Mouse (Mus musculus) kidney, embryonic 15.5 days (tissue): Measurements from ENCODE around the gene Dll3. TPM values are rescaled to one million over a fixed set of nuclear protein-coding genes. Genes with fewer than 3 reads are reported as not detected.

Experiments used
- ATAC-seq: fragments of 200-750 bp; cut with Nextera tagmentation; replicated peaks from 2 replicates; pipeline ENCODE4 v1.8.0; 2017; ENCODE audit warnings: moderate TSS enrichment; ENCODE audit not compliant: low FRiP score
- H3K27ac ChIP-seq: fragments of 300-500 bp; sonication (generic); 2 replicates; pipeline ENCODE4 v1.5.1; 2015; ENCODE audit warnings: mild to moderate bottlenecking, inconsistent platforms
- H3K27me3 ChIP-seq: fragments of 300-500 bp; sonication (generic); 2 replicates; pipeline ENCODE4 v1.6.1; 2015; ENCODE audit warnings: inconsistent platforms
- H3K36me3 ChIP-seq: fragments of 300-500 bp; sonication (generic); 2 replicates; pipeline ENCODE4 v1.6.1; 2015; ENCODE audit warnings: inconsistent platforms
- H3K4me1 ChIP-seq: fragments of 300-500 bp; sonication (generic); 2 replicates; pipeline ENCODE4 v1.6.1; 2015; ENCODE audit warnings: inconsistent platforms
- H3K4me2 ChIP-seq: fragments of 300-500 bp; sonication (generic); 2 replicates; pipeline ENCODE4 v1.6.1; 2015; ENCODE audit warnings: moderate library complexity, mild to moderate bottlenecking, inconsistent platforms
- H3K4me3 ChIP-seq: fragments of 300-500 bp; sonication (generic); replicated peaks from 2 replicates; pipeline ENCODE4 v1.5.1; 2015; ENCODE audit warnings: mild to moderate bottlenecking, inconsistent platforms
- H3K9ac ChIP-seq: fragments of 300-500 bp; sonication (generic); 2 replicates; pipeline ENCODE4 v1.6.1; 2015; ENCODE audit warnings: mild to moderate bottlenecking, inconsistent platforms
- H3K9me3 ChIP-seq: fragments of 300-500 bp; sonication (generic); replicated peaks from 2 replicates; pipeline ENCODE4 v1.6.1; 2016; ENCODE audit warnings: inconsistent platforms
- WGBS: fragments of 180-500 bp; shearing (Covaris S2); methylation state at CpG from one replicate; pipeline ENCODE4 v1.1.7; 2015; ENCODE audit warnings: mixed read lengths; 5-methylcytosine and 5-hydroxymethylcytosine counted together
- polyA plus RNA-seq: library from polyadenylated mRNA; unstranded; fragments of >200 nt; fragmentation: Nextera tagmentation; extraction: Ambion mirVana; gene quantifications from 2 replicates; pipeline ENCODE4 v1.2.1, GENCODE M21; 2015

Gene Dll3
- polyA plus RNA-seq, 1 experiment from 2014 or later: 0.52 TPM

GRCm38 (mm10) chr7:28298837-28299625 lies 3.0 kb downstream of the Dll3 start:
- no peaks in the 10 kb centered on the region for H3K36me3 ChIP-seq
- H3K27ac ChIP-seq: no peak overlapping the region
- H3K4me2 ChIP-seq: peak overlapping the region; percentile 49
- H3K9ac ChIP-seq: no peak overlapping the region
- peak overlapping the region; percentile 22 for H3K4me3 ChIP-seq
- no peak for ATAC-seq
- peaks cover 98% of the 10 kb centered on the region for H3K27me3 ChIP-seq
- 16% methylated on average over 43 of the region's 43 CpGs for WGBS
- H3K4me1 ChIP-seq: peaks cover 29% of the 10 kb centered on the region
- H3K9me3 ChIP-seq: no peaks in the 10 kb centered on the region

- Histone ChIP-seq H3K4me3 (peak overlapping the region; percentile 57), H3K9ac (peak overlapping the region; percentile 53), H3K4me2 (peak overlapping the region; percentile 97), H3K9me3 (no peaks in the 10 kb centered on the region), H3K27ac (no peak overlapping the region), H3K36me3 (no peaks in the 10 kb centered on the region), H3K4me1 (peaks cover 29% of the 10 kb centered on the region), H3K27me3 (peaks cover 99% of the 10 kb centered on the region)
- peak; percentile 52; the same call in 1 of the 2 replicates for ATAC-seq
- 1% methylated on average over 63 of the region's 63 CpGs for WGBS
Measured at GRCm38 (mm10) chr7:28294481-28294880, 7.6 kb downstream of the Dll3 start.

GRCm38 (mm10) chr7:28290638-28291590 lies 11.1 kb downstream of the Dll3 start, which contains the start of gene Selenov:
Gene Selenov, minus strand, starts transcription at chr7:28291186.
- H3K36me3 ChIP-seq: no peaks in the 10 kb centered on the region
- 2% methylated on average over 52 of the region's 52 CpGs for WGBS
- peak within 1 kb of the TSS; percentile 62 for H3K4me2 ChIP-seq
- peak; percentile 67 for ATAC-seq
- no peak within 1 kb of the TSS for H3K27ac ChIP-seq
- peak within 1 kb of the TSS; percentile 12 for H3K9ac ChIP-seq
- H3K4me1 ChIP-seq: peaks cover 23% of the 10 kb centered on the region
- H3K4me3 ChIP-seq: peak within 1 kb of the TSS; percentile 36
- H3K27me3 ChIP-seq: peaks cover 89% of the 10 kb centered on the region
- H3K9me3 ChIP-seq: no peaks in the 10 kb centered on the region

- Histone ChIP-seq H3K4me3 (peak overlapping the region; percentile 36), H3K4me1 (peaks cover 23% of the 10 kb centered on the region), H3K9me3 (no peaks in the 10 kb centered on the region), H3K9ac (peak overlapping the region; percentile 12; the same call in 1 of the 2 replicates), H3K36me3 (no peaks in the 10 kb centered on the region), H3K4me2 (peak overlapping the region; percentile 62), H3K27me3 (peaks cover 81% of the 10 kb centered on the region), H3K27ac (no peak overlapping the region)
- 0% methylated on average over 18 of the region's 18 CpGs for WGBS
- ATAC-seq: peak; percentile 26; the same call in 1 of the 2 replicates
Measured at GRCm38 (mm10) chr7:28290165-28290564, 11.9 kb downstream of the Dll3 start.

GRCm38 (mm10) chr7:28280630-28281029 lies 21.4 kb downstream of the Dll3 start:
- peak; percentile 62 for ATAC-seq

GRCm38 (mm10) chr7:28278279-28278652 lies 23.8 kb downstream of the Dll3 start:
- WGBS: 82% methylated on average over 7 of the region's 7 CpGs
- Histone ChIP-seq H3K27ac (no peak overlapping the region), H3K9me3 (no peaks in the 10 kb centered on the region), H3K36me3 (no peaks in the 10 kb centered on the region), H3K4me1 (peaks cover 13% of the 10 kb centered on the region), H3K27me3 (no peaks in the 10 kb centered on the region), H3K4me2 (peak overlapping the region; percentile 93), H3K9ac (peak overlapping the region; percentile 91), H3K4me3 (peak overlapping the region; percentile 81)
- ATAC-seq: peak; percentile 2; the same call in 1 of the 2 replicates

More at GRCm38 (mm10) chr7:28280630-28281029, 21.4 kb downstream of the Dll3 start:
- Histone ChIP-seq H3K9me3 (no peaks in the 10 kb centered on the region), H3K4me1 (peaks cover 13% of the 10 kb centered on the region), H3K4me2 (no peak overlapping the region), H3K36me3 (no peaks in the 10 kb centered on the region), H3K27ac (no peak overlapping the region), H3K27me3 (no peaks in the 10 kb centered on the region), H3K4me3 (no peak overlapping the region), H3K9ac (no peak overlapping the region)
- WGBS: 53% methylated on average over 7 of the region's 7 CpGs

- WGBS: 3% methylated on average over 68 of the region's 68 CpGs
- peak within 1 kb of the TSS; percentile 93 for H3K4me2 ChIP-seq
- H3K27me3 ChIP-seq: no peaks in the 10 kb centered on the region
- ATAC-seq: peak; percentile 80
- no peaks in the 10 kb centered on the region for H3K9me3 ChIP-seq
- peak within 1 kb of the TSS; percentile 81 for H3K4me3 ChIP-seq
- peak within 1 kb of the TSS; percentile 76 for H3K27ac ChIP-seq
- H3K36me3 ChIP-seq: peaks cover 5% of the 10 kb centered on the region
- peak within 1 kb of the TSS; percentile 91 for H3K9ac ChIP-seq
- peaks cover 13% of the 10 kb centered on the region for H3K4me1 ChIP-seq
Measured at GRCm38 (mm10) chr7:28277615-28278278, 24.3 kb downstream of the Dll3 start, which contains the start of gene Eid2b. Gene Eid2b, plus strand, starts transcription at chr7:28277739.

GRCm38 (mm10) chr7:28277237-28277614 lies 24.8 kb downstream of the Dll3 start:
- Histone ChIP-seq H3K4me1 (peaks cover 13% of the 10 kb centered on the region), H3K27me3 (no peaks in the 10 kb centered on the region), H3K9me3 (no peaks in the 10 kb centered on the region), H3K9ac (no peak overlapping the region), H3K36me3 (peaks cover 10% of the 10 kb centered on the region), H3K4me3 (no peak overlapping the region), H3K27ac (no peak overlapping the region), H3K4me2 (no peak overlapping the region)
- 57% methylated on average over 8 of the region's 8 CpGs for WGBS
- ATAC-seq: no peak; the same call in 1 of the 2 replicates

- Histone ChIP-seq H3K27me3 (no peaks in the 10 kb centered on the region), H3K36me3 (peaks cover 34% of the 10 kb centered on the region), H3K27ac (no peak overlapping the region), H3K9me3 (no peaks in the 10 kb centered on the region), H3K4me2 (no peak overlapping the region), H3K9ac (no peak overlapping the region), H3K4me3 (no peak overlapping the region), H3K4me1 (peaks cover 11% of the 10 kb centered on the region)
- no peak for ATAC-seq
- WGBS: 69% methylated on average over 3 of the region's 3 CpGs
Measured at GRCm38 (mm10) chr7:28271761-28272160, 30.3 kb downstream of the Dll3 start.

GRCm38 (mm10) chr7:28269355-28269754 lies 32.7 kb downstream of the Dll3 start:
- no peak overlapping the region for H3K27ac ChIP-seq
- no peak overlapping the region for H3K4me3 ChIP-seq
- 91% methylated on average over 12 of the region's 12 CpGs for WGBS
- H3K4me1 ChIP-seq: peaks cover 11% of the 10 kb centered on the region
- peaks cover 34% of the 10 kb centered on the region for H3K36me3 ChIP-seq
- H3K27me3 ChIP-seq: no peaks in the 10 kb centered on the region
- no peak for ATAC-seq
- H3K9ac ChIP-seq: no peak overlapping the region
- peak overlapping the region; percentile 71; the same call in 1 of the 2 replicates for H3K4me2 ChIP-seq
- H3K9me3 ChIP-seq: no peaks in the 10 kb centered on the region

GRCm38 (mm10) chr7:28268576-28268975 lies 33.5 kb downstream of the Dll3 start:
- peaks cover 11% of the 10 kb centered on the region for H3K4me1 ChIP-seq
- 23% methylated on average over 16 of the region's 16 CpGs for WGBS
- H3K9me3 ChIP-seq: no peaks in the 10 kb centered on the region
- peak overlapping the region; percentile 89 for H3K4me3 ChIP-seq
- peaks cover 34% of the 10 kb centered on the region for H3K36me3 ChIP-seq
- peak overlapping the region; percentile 97 for H3K9ac ChIP-seq
- H3K27me3 ChIP-seq: no peaks in the 10 kb centered on the region
- no peak for ATAC-seq
- peak overlapping the region; percentile 88 for H3K27ac ChIP-seq
- peak overlapping the region; percentile 71 for H3K4me2 ChIP-seq
